Mouse (Mus musculus): ENCODE measurements at regions not wholly inside any gene's neighbourhood (a gene's known extent, or its start where the extent isn't known, plus 50 kb on each side); places are given as distances from the start of the nearest gene placed in this dataset.

- no peak for TF ChIP-seq CTCF (IDR thresholded peaks at IDR 0.05; ENCODE audit: low read depth)
- no peak for TF ChIP-seq EP300 (IDR thresholded peaks at IDR 0.05; ENCODE audit: low read depth)
Observed at GRCm38 (mm10) chr3:52600146-52600545, 332.0 kb downstream of the Foxo1 start.

Measured in liver, postnatal 0 days (tissue).